Mouse (Mus musculus) lung, postnatal 14 days (tissue): ENCODE measurements around the gene Egflam.
A peak's percentile ranks its signal among the peaks of the same experiment; 100 is the strongest.

Source experiments
- DNase-seq: peaks from one replicate; pipeline ENCODE4 v3.0.0; 2021

Gene Egflam

DNA sequence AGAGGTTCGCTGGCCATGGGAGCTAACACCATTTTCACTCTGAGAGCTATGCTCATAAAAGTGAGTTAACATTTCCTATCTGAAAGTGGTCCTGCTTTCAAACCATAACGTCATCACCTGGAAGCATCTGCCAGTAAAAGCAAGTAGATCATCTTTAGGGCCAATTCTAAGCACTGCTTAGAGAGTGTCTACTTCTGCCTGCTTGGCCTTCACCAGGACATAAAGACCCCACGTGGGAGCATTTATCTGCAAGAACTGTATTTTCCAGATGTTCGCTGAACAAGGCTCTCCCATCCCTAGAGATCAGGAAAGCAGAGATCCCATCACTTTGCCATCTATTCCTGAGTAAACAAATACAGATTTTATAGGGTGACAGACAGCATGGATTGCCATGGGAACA, 108.2 kb downstream of the Egflam start:
- no peak for DNase-seq

DNA sequence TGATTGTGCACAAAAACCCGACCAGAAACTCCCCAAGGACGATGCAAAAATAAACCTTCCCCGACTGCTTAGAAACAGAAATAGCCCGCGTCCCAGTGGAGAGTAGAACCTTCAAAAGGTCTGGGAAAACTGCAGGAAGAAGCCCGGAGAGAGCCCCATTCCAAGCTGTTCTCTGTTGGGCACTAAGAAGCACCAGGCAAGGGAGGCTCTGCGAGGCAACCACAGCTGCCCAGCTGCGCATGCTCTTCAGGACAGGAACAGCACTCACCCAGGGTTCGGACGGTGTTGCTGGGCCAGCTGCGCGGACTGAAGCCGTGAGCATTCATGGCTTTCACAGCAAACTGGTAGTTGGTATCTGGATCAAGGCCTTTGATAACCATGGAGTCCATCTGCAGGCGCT, 108.7 kb downstream of the Egflam start:
- no peak for DNase-seq

DNA sequence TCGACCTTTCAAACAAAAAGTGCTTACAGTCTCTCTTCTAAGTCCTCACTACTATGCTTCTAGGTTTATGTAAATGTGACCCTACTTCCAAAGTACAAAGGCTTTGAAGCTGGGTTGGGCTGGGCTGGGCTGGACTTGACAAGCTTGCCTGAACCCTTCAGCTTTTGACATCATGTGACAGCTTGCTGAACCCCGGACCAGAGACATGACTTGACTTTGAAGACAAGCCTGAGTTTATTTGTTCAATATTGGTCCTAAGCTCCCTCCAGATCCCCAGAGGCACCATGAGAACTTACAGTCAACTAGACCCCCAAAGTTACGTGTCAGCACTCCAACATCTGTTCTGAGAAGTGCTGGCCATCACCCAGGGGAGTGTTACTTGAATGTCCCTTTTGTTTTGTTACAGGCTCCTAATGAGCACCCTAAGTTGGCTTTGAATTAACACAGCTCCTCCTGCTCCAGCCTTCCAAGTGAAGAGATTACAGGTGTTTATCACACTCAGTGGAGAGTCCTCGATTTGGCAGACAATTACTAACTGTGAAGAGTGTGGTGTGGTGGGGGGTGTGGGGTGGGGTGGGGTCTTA, 109.3 kb downstream of the Egflam start:
- no peak for DNase-seq

DNA sequence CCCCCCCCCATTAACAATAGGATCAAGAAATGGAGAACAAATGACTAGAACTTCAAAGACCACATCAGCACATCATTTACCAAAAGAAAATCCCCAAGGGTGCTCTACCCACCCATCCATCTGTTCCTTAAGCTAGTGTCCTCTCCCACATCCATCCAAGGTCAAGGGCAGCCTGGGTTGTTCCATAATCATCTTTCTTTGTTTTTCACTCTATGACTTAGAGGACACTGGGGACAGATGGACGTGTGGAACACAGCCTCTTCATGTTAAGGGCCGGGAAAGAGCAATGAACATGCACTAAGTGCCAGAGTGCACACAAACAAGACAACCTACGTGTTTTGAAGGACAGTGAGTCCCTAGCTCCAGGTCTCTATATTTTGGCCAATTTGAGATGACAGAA, 110.3 kb downstream of the Egflam start:
- DNase-seq = no peak

DNA sequence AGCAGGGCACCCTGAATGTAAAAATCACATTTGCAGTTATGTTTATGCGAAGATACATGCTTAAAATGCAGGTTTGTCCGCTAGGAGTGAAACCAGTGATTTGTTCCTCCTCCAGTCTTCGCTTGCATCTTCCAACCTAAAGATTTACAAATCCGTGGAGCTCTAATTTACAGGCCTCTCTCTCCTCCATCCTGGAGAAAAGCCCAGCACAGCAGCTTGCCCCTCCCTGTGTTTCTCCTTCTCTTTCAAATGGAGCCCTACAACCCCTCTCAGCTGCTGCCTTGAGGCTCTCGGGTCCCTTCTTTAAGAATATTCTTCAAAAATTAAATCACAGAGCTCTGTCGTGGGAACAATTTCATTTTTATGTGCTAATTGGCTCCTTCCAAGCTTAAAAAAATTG, 116.6 kb downstream of the Egflam start:
- no peak for DNase-seq

DNA sequence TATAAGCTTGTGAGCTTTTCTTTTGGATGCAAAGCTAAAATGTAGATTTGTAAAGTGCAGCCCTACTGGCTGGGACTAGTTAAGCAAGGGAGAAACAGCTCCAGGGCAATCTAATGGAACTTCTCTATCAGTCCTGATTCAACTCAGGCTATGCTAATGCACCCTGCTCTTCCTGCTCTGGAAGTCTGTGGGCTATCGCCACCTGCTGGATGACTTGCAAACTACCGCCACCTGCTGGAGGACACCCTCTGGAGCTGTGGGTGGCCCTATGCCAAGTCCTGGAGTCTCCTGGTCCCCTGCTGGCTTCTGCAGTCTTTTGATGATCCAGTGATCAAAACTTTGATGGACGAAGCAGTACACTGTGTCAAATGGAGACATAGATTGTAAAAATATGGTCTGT, 134.4 kb downstream of the Egflam start:
- DNase-seq = peak; percentile 88

DNA sequence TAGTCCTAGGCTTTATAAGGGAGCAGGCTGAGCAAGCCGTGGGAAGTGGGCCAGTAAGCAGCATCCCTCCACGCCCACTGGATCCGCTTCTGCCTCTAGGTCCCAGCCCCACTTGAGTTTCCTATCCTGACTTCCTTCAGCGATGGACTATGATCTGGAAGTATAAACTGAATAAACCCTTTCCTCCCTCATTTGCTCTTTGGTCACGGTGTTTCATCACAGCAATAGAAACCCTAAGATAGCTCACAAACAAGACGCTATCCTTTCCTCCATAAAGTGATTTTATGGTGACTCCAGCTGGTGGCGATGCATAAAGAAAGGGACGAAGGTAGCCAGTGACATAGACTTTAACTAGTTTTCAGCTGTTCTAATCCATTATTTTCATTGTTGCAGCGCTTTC, 134.9 kb downstream of the Egflam start:
- DNase-seq = no peak

DNA sequence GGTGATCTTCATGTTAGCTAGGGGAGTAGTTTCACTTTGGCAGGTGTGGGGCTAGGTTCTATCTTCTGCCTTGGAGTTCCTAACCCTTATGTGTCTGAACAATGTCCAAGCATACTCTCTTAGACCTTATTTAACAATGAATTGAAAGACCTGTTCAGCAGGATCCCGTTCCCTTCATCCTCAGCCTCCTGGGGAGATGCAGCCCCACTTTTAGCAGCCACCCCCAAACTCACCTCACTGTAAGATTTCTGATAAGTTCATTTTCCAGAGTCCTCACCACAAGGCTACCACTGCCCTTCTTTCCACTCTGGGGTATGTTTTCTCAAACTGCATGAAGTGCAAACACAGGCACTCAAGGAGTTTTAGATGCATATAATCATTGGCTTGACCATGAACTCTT, 136.8 kb downstream of the Egflam start:
- DNase-seq = no peak

DNA sequence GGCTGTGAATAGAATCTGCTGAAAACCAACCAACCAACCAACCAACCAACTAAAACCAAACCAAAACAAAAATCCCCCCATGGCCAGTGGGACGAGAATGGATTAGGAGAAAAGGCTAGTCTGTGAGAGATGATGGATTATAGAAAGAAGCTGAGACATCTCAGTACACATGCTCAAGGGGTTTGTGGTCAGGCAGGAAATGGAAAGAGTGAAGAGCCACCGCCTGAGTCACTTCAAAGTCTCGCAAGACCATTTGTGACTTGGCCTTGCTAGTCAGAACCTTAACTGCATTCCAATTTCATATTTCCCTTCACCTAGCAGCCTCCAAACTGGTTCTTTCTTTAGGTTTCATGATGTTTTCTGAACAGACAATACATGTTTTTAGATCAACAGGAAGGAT, 141.6 kb downstream of the Egflam start:
- no peak for DNase-seq

DNA sequence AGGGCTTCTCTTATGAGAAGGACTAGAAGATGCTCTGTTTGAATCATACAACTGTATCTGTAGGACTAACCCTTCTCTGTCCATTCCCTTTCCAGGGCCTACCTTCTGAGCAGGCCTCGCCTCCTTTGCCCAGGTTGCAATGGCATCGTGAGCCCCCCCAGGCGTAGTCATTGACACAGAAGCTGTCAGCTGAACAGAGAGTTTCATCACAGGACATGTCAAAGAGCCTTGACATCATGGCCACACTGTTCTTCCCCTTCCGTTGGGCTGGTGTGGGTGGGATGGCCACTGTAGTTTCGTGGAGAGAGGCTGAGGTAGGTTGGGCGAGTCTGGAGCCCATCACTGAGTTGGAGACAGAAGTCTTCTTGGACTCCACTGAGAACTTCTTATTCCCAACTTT, 144.9 kb downstream of the Egflam start:
- DNase-seq = no peak

DNA sequence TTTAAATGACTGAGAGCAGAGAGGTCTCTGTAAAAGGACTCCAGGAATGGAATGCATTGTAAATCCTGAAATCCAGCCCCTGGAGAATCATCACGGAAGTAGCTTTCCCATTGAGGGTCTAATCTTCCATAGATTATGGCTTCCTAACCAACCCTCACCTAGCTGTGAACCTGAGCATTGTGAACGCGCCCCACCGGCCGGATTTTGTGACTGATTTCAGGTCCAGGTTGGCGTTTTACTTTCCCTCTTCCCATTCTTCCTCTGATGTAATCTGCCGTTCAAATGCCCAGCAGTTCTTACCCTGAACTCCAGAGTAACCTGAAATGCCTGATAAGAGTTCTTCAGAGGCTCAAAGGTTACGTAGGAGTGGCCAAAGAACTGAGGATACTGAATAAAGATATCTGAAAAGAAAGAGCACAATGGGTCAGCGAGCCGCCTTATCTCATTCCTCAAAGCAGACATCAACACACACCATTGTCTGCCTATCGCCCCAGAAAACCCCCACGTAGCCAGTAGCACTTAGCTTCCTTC, 146.0 kb downstream of the Egflam start:
- no peak for DNase-seq

DNA sequence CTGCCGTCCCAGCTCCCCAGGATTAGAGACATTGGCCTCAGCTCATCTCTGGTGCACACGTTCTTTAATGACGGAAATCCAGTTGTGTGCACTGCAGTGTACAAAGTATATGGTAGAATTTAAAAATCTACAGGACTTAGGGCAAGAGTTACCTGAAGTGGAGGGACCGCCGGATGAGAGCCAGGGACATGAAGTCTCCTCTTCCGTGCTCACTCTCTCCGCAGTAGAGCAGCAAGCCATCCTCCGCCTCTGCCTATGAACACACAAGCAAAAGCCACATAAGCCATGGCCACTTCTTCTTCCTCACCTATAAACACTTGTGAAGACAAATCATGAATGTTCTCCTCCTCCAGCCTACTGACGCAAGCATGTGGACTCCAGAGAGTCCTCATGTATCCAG, 147.2 kb downstream of the Egflam start:
- no peak for DNase-seq

DNA sequence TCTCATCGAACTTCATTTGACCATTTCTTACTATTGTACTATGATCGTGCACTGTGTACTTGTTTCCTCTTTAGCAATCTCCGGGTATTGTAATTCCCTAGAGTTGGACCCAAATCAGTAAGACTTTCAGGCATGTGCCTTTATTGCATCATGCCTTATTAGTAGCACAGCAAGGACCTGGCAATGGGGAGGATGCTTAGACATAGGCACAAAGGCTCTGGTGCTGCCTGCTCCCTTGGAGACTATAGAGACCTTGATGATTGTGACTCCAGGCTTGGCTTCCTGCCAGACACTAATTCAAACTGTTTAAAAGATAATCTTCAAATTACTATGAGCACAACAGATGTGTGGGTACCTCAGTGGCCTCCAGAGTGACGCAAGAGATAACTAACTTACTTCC, 149.0 kb downstream of the Egflam start:
- no peak for DNase-seq

DNA sequence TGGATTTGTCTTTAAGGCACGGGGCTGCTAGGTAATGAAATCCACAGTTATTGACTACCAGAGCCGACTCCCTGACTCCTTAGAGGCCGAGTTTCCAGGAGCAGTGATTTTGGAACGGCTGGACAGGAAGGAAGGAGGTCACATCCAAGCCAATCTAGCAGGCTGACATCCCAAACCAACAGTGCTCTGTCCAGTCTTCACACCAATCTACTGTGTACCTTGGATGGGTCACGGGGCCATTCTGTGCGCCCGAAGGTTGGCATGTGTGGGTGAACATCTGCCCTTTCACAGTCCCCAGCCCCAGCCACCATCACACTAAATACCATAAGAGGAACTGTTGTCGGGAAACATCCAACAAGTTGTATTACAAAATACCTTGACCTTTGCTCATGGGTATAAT, 150.9 kb downstream of the Egflam start:
- no peak for DNase-seq

DNA sequence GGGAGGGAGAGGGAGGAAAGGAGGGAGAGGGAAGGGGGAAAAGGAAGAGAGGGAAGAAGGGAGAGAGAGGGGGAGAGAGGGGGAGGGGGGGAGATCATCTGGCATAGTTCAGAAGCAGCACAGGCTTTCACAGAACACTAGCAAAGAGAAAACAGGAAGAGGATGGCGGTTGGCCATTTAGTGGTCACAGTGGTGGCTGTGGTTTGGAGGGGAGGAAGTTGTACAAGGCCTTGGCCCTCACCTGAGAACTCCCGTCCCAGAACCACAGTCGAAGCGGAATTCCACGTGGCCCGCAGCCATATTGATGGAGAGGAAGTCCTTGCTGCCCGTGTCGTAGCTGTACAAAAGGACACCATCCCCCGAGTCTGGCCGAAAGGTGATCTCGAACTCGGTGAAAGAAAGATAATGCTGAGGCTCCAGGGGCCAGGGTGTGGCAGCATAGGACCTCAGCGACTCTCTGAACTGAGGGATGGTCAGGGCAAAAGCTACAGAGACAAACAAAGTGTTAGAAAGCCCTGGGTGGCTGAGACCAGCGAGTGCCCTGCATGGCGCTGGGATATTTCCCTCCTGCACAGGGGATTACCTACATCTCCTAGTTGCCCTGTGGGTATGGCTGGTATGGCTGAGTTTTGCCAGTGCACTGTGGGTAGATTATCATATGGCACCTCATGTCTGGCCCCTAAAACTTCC, 155.9 kb downstream of the Egflam start:
- no peak for DNase-seq

DNA sequence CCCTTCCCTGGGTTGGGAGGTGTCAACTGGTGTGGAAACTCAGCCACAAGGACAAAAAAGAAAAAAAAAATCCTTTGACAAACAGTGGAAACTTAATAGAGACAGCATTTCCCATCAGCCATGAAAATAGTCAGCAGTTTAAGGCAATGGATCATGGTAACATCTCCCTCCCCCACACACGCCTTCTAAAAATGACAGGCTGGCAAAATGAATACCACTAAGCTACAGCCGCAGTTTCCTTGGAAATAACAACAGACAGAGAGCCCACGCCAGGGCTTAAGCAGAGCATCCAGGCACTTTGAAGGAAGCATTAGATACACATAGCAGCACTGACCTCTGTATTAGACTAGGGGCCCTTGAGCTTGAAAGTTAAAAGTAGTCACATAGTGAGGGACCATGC, 157.2 kb downstream of the Egflam start:
- DNase-seq = no peak

DNA sequence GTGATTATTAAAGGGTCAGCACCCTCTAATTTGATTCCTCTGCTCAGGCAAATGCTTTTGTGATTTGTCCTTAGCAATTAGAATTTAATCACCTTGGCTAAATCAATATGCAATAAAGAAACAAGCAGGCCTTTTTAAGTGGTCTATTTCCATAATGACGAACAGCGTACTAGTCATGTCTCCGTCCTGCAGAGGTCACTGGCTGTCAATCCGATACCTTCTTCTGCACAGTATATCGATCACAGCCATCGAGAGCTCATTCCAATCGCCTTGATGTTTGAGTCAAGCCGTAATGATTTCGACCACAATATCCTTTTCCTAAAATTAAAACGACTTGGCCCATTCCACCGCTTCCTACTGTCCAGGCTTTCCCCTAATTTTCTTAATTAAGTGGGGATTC, 158.3 kb downstream of the Egflam start:
- DNase-seq = no peak

DNA sequence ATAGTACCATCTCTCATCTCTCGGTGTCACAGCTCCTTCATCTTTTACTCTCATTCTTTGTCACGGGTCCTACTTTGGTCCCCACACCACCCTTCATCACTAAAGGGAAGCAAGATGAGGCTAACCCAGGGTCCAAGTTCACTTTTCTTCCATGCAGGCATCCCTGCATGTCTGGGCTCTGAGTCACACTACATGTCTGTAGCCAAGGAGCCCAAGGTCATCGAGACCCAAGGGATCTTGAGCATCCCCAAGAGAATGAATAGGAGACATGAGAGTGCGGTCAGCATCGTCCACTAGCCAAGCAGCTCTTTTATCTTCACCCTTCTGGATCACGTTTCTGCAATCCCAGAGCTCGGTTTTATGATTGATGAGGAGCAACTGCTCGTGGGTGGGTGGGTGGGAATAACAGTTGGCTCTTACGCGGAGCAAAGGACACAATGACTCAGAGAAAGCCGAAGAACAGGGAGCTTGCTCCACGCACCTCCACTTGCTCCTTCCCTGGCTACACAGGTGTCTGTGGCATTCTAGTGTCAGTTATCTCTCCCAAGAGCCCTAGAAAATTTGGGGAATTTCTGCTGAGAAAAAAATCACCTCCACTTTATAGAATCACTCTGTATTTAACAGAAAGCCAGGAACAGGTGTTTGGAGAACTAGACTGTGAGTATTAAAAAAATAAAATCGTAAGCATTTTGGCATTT, 164.7 kb downstream of the Egflam start:
- DNase-seq = no peak

DNA sequence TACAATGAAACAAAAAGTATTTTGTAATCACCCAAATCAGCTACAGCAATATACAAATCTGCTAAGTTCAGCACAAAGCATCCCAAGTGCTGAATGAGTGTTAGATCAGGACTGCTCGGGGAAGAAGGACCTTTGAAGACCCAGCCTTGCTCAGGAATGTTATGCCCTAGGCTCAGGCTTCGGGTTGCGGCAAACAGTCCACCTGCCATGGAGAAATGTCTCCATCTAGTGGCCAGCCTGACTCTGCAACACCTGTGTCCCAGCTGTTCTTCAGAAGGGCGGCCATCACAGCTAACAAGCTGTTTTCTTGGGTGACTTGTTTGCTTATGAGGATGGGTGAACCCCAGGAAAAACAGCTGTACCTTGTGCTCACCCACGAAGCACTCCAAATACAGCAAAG, 172.0 kb downstream of the Egflam start:
- peak; percentile 87 for DNase-seq

DNA sequence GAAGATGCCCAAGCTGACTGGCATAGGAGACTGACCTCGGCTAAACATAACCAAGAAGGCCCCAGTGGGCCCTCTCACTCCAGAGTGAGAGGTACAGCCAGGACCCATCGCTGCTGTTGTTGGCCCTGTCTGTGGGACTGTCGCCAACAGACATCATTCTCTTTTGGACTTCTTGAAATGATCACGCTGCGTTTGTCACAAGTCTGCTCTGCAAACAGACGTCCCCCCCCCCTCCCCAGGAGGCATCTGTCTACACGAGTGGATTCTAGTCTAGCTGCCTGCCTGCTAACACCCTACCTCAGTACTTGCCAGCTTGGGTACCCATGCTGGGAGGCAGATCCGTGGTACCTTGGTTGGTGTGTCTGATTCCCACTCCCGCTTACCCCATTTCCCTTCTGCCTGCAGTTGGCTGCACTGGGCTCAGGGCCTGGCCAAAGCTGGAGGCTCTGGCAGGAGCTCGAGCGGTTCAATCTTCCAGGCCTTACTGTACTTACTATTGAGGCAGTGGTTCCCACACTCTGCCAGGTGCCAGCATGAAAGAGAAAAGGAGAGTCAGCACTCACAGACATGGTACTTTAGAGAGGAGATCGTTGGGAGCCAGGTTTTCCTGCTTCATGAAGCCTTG, 173.9 kb downstream of the Egflam start:
- peak; percentile 32 for DNase-seq

DNA sequence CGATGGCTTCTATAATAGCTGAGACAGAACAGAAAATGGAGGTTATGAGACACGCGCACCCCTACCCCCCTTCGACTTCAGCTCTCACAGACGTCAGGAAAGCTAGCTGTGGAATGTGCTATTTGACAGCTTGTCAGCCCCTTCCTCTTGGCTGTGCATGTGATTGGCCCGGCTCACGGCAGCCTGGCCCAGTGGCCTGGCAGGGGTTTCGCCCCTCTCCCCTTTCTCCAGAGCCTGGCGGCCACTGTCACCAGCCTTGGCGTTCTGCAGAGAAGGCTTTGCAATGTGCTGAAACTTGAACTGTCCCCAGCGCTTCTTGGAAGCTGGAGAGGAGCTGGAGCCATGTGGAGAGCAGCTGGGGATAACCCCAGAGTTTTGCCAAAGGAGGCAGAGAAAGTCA, 175.4 kb downstream of the Egflam start:
- peak; percentile 63 for DNase-seq

DNA sequence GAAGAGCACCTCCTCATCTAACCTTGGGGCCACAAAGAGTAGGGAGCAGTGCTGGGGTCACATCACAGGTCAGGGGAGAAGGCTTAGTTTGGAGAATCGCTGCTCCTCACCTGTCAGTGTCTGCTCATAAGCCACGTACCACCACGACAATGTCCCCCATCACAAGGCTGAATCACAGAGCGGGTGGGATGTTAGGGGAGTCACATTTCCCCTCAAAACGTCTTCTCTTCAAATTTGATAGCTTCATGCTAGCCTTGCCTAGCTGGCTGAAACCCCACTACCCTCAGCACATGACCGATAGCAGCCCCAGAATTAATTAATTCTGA, 181.0 kb downstream of the Egflam start:
- DNase-seq = no peak

DNA sequence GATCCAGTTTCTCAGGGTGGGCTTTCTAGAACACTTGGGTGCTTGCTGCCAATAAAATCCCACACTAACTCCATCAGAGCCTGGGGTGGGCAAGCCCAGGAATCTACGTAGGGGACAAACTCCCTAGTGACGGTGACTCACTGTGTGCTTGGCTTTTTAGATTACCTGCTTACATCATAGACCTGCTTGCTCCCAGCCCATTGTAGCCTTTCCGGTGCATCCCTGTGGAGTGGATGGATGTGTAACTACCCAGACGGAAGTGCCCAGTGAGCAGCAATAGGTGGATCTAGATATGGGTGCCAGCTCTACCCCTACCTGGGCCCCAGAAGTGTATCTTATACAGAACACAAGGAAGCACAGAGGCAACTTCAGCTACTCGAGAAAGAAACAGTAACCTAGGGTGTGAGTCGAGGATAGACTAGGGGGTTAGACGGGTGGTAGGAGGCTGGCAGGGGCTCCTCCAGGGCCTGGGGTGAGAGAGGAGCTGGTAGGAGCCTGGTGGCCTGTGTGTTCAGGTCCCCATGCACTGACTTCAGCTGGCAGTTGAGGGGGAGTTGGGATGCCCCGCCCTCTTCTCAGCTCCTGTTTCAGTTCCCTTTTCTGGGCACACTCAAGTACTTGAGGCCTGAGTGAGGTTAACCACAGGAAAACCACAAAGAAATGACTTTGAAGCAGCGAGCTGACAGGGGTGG, 181.5 kb downstream of the Egflam start:
- DNase-seq = no peak
